Mouse (Mus musculus) gonadal fat pad, adult 2 months (tissue): ENCODE data around the gene Cklf. TPM values are rescaled to one million over a fixed set of nuclear protein-coding genes. Genes with fewer than 3 reads are reported as not detected.
"Not testable (repeated sequence)": the region's sequence is repeated elsewhere in the genome, so short reads cannot be mapped to it uniquely, and the experiment has no call there.

Experiments
- DNase-seq: peaks from one replicate; pipeline ENCODE4 v3.0.0-alpha.2; 2012; ENCODE audit warnings: low read depth
- polyA plus RNA-seq: library from polyadenylated mRNA; depleted of rRNA; stranded (reverse); fragments of >200 nt; gene quantifications from 2 replicates; pipeline ENCODE4 v1.2.3, GENCODE M21; 2012; rRNA removed

The Cklf gene
- polyA plus RNA-seq, 1 experiment, result 15.9 TPM

DNA sequence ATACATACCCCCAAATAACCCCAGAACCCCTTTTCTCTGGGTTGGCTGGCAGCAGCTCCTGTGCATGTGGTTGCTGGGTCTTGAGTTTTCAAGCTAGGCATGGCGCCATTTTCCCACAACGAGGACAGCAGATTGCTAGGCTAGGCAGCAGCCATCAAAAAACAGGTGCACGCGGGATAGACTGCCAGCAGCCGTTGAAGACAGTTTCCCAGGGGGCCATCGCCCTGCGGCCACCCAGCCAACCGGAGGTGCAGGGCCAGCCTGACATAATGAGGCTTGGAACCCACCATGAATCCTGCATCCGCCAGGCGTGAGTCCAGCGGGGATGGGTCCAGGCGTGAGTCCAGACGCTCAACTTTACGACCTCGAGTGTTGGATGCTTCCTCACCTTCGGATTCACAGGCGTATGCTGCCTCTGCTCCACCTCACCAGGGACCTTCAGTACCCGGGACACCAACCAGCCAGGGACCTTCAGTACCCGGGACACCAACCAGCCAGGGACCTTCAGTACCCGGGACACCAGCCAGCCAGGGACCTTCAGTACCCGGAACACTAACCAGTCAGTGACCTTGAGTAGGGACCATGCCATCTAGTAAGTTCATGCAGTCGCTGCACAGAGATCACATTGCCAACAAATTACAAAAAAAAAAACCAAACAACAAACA lies 13.7 kb downstream of the Cklf start:
- DNase-seq, result not testable (repeated sequence)

DNA sequence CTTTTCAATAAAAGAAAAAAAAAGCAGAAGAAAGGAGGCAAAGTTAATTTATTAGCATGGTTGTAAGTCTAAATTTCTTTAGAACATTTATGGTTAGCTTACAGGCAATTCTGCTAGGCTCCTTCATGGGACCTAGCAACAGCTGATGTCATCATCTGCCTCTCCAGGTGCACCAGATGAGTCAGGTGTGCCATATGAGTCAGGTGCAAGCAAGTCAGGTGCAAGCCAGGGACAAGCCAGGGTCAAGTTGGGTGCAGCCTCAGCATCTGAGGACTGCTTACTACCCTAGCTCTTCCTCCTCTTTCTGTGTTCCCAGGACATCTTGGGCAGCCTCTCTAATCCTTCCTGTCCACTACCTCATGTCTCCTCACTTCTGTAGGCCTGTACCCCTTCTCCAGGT lies 17.7 kb downstream of the Cklf start:
- DNase-seq, result no peak

GRCm38 (mm10) chr8:104268937-104269440 lies 18.3 kb downstream of the Cklf start:
- DNase-seq, result no peak

DNA sequence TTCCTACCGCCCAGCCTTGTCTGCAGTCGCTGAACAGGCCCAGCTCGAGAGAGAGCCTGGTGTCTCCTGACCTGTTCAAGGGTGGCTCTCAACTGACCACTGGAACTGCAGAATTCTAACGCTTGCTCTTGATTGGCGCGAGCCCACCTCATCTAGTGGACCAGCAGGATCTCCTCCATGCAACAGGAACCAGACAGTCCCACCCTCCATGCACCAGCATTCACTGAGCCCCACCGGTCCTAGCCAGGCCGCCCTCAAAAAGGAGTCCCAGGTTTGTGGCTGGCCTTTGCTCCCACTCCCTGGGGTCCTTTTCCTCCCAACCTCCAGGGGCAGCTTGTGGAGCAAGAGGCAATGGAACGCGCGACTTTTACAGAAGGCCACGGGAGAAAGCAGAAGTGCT lies 42.4 kb downstream of the Cklf start, which contains the start of gene Cmtm2a:
Cmtm2a (minus strand) TSS at position 101 of the 400 bp plus-strand sequence.
- not testable (repeated sequence) for DNase-seq

- DNase-seq, result no peak
Measured at GRCm38 (mm10) chr8:104294396-104294795, 43.7 kb downstream of the Cklf start.

DNA sequence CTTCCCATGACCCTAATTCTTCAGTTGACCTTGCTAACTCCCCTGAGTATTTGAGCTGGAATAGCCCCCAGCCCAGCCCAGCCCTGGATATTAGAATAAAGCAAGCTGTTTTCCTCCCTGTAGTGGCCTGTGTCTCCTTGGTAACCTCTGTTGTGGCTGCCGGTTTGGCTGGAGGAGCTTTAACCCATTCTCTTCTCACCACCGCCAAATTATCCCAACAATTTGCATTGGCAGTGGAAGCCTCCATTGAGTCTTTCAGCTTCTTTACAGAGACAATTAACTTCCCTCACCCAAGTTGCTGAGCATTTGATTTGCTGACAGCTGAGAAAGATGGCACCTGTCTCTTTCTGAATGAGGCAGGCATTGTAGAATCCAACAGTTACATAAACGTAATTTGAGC lies 50.9 kb downstream of the Cklf start:
- not testable (repeated sequence) for DNase-seq

DNA sequence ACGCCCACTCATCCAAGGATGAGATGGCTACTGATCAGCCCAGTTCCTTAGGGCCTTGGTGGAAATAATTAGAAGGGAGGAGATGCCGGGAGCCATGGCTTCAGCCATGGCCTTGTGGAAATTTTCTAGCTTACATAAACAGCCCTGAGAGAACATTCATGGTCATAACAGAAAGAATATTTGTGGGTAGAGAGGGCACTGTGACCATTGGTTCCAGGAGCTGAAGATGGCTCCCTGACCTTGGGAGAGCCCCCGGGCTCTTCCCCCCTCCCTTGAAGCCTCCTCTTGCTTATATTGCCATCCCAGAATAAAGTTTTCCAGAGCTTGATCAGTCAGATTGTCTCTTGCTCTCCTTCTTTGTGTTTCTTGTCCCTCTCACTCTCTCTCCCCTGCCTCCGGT lies 51.9 kb downstream of the Cklf start:
- DNase-seq, result not testable (repeated sequence)

DNA sequence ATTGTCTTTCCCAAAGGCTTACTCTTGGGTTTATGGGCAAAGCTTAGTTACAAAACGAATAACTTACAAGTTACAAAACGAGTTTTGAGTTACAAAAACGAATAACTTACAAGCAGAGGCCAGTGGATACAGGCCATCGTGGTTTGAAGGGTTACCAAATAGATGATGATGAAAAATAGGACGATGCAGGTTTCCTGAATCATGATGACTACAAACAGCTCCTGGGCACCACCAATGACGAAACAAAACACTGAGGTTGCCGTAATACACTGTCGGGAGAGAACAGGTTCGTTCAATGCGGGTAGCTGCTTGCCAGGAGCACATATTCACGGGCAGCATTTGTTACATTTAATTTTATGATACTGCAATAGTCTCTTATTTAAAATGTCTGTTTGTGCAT lies 54.3 kb downstream of the Cklf start:
- DNase-seq, result peak; percentile 12

- not testable (repeated sequence) for DNase-seq
Measured at GRCm38 (mm10) chr8:104308341-104308740, 57.7 kb downstream of the Cklf start.

GRCm38 (mm10) chr8:104309441-104310155 lies 58.9 kb downstream of the Cklf start, which contains the start of the genes Gm45711 and Cmtm1:
Gm45711 (minus strand) TSS chr8:104310081.
Cmtm1 (minus strand) TSS chr8:104310145.
- DNase-seq, result not testable (repeated sequence)

GRCm38 (mm10) chr8:104312023-104312422 lies 61.4 kb downstream of the Cklf start:
- DNase-seq, result not testable (repeated sequence)

DNA sequence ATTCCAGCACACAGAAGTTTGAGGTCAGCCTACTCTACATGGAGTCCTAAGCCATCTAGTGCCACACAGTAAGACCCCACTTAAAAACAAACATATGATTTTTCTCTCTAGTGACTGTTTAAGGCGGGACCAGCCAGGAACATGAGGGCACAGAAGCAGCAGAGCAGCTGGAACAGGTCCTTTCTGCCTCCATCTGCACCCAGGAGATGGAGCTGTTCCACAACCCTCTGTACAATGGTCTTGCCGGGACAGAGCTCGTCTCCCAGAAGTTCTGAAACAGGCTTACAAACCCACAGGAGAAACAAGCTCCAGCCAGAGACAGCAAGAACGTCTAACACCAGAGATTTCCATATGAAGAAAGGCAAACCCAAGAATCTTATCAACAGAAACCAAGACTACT lies 62.6 kb downstream of the Cklf start:
- DNase-seq, result no peak

Other genes starting within 250 kb of the Cklf start
- 90.9 and 92.6 TPM in 2 replicates for gene Cdh5, start 149.2 kb upstream of the Cklf start, polyA plus RNA-seq
- gene Bean1, start 80.4 kb upstream of the Cklf start, polyA plus RNA-seq, result 0.92 and 0.99 TPM in 2 replicates
- 33.4 and 33.6 TPM in 2 replicates for gene Tk2, start 2.3 kb upstream of the Cklf start, polyA plus RNA-seq
- gene Cmtm2a, start 42.3 kb downstream of the Cklf start, polyA plus RNA-seq, result 1.5 and 2.5 TPM in 2 replicates
- 0.29 TPM in 1 of 2 replicates, not detected in the other for gene Gm45711, start 59.2 kb downstream of the Cklf start, polyA plus RNA-seq
- 0.11 TPM in 1 of 2 replicates, not detected in the other for gene Cmtm1, start 59.3 kb downstream of the Cklf start, polyA plus RNA-seq
- gene Gm11020, start 70.7 kb downstream of the Cklf start, polyA plus RNA-seq, result not detected in 2 replicates
- gene Cmtm2b, start 71.4 kb downstream of the Cklf start, polyA plus RNA-seq, result 1.0 and 2.9 TPM in 2 replicates
- gene Cmtm3, start 88.5 kb downstream of the Cklf start, polyA plus RNA-seq, result 60.8 and 67.8 TPM in 2 replicates
- 25.5 and 33.2 TPM in 2 replicates for gene Cmtm4, start 144.9 kb downstream of the Cklf start, polyA plus RNA-seq
- 26.2 and 29.2 TPM in 2 replicates for gene Dync1li2, start 192.2 kb downstream of the Cklf start, polyA plus RNA-seq